Mouse (Mus musculus): ENCODE results near the gene Smim26. TPM values are rescaled to one million over a fixed set of nuclear protein-coding genes. Genes with fewer than 3 reads are reported as not detected.

Gene Smim26
- 59.5 and 68.0 TPM in 2 replicates for polyA plus RNA-seq (2015; fragmentation: Nextera tagmentation; extraction: Ambion mirVana)

DNA sequence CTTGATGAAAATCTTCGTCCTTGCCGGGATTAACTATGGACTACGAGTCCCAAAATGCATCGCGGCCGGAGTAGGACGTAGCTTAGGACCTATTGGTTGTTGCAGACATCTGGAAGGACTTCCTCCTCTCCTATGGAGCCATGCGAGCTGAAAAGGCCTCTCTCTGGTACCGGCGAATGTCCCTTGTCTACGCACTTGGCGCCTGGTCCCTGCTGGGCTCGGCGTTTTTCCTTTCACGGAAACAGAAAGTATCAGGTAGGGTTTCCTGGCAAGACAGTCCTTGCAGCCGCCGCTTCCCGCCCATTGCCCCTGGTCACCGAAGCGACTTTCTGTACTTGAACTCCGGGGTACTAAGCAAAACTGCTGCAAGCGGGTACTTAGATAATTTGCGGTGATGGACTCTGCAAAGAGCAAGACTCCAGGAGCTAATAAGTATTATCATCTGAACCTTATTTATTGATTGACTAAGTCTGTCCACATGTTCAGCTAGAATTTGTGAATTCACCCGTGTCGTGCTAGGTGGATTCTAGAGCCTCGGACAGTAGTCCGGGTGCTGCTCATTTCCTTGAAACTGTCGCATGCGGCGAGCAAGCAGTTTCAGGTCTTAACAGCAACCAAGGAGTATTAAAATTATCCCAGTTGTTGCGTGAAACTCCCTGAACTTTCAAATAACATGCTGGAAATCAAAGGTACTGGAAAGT, at the start of gene Smim26:
TSS of gene Smim26 (plus strand) at position 104 of the 701 bp plus-strand sequence.

DNA sequence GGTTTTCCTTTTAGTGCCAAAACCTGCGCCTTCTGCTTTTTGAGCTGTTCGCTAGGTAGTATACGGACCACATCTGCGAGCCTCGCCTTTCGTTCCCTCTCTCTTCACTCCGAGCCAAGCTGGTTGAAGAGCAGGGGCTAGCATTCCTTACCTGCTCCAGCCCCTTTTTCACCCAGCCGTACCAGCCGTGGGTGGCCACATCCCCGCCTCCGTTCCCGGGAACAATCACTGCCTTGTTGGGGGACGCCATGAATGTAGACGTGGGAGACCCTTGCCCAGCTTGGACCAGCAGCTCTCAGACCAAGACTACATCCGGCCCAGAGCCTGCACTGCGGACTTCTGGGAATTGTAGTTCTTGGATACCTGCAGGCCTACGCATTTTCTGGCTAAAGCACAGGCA, 43.3 kb upstream of the Smim26 start, which contains the start of gene Rbbp9:
TSS of gene Rbbp9 (minus strand) at position 341 of the 400 bp plus-strand sequence.

DNA sequence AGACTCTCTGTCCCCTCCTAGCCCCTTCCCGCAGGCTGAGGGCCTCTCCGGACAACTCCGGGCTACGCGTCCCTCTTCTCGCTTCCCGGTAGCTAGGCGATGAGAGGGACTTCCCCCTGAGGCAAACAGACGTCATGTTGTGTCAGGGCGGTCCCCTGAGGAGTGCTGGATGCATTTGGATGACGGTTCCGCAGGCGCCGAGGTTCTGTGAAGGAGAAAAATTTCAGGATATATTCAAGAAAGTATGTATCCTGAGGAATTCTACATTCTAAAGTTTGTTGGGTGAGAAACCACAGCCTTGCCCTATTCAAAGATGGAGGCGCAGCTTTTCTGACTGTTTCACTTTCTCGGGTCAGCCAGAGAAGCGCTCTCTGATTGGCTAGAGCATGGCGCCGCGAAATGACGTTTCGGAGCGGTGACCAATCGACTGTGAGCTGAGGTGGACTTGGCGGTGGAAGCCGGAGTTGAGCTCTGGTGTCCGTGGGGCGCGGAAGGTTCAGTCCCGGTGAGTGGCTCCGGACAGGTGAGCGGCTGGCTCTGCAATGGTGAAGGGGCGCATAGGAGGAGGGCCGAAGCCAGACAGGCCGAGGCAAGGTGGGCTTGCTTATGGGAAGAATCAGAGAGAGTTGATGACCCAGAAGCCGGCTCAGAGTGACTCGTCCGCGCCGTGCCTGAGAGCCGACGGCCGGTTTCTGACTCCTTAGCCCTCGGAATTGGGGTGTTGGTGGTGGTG, 37.9 kb upstream of the Smim26 start, which contains the start of gene Sec23b:
TSS of gene Sec23b (plus strand) at position 410 of the 733 bp plus-strand sequence.

DNA sequence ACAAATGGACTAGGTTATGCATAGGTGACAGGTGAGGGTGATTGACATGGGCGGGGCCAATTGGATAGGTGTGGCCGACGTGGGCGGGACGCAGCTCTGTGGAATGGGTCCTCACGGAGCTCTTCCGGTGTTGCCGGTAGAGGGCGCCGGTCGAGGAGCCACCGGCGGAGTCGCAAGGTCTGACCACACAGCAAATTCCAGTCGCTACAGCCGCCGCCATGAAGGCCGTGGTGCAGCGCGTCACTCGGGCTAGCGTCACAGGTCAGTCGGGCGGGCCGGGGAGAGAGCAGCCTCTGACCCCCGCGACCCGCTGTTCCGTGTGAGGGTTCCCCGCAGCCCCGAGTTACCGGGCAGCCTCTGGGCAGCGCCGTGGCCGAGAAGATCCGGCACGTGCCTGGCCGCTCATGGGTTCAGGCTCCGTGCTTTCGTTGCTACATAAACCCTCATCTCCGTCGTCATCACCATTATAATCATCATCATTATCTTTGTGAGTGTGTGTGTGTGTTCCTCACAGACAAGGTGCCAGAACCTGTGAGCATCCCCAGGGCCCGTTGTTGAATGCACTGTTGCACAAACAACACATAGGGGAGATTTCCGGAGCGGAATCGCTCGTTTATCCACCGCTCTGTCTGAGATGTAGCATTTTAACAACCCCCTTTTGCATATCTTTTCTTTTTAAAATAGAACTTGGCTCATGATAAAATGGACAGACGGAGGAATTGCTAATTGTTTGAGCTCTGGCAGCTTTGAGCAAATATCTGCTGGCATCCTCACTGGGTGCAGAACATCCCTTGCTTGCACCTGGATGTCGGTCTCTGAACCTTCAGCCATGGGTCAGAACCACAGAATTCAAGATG, 6.2 kb downstream of the Smim26 start, which contains the start of gene Dtd1:
TSS of gene Dtd1 (plus strand) at position 67 of the 857 bp plus-strand sequence.

Small RNA genes within 50 kb of the gene (microRNA-seq; reads per million reads assigned to microRNA genes)
- gene Gm24823: 0 reads per million in 2 experiments

Other genes starting within 250 kb of the Smim26 start
- 20.6 and 22.8 TPM in 2 replicates for gene Kat14, start 225.1 kb upstream of the Smim26 start, polyA plus RNA-seq (2015; fragmentation: Nextera tagmentation; extraction: Ambion mirVana)
- 3.9 and 4.4 TPM in 2 replicates for gene Pet117, start 225.1 kb upstream of the Smim26 start, polyA plus RNA-seq (2015; fragmentation: Nextera tagmentation; extraction: Ambion mirVana)
- 0.23 and 0.27 TPM in 2 replicates for gene Dzank1, start 66.6 kb upstream of the Smim26 start, polyA plus RNA-seq (2015; fragmentation: Nextera tagmentation; extraction: Ambion mirVana)
- 10.2 and 10.7 TPM in 2 replicates for gene Polr3f, start 66.3 kb upstream of the Smim26 start, polyA plus RNA-seq (2015; fragmentation: Nextera tagmentation; extraction: Ambion mirVana)
- gene Rbbp9, start 43.2 kb upstream of the Smim26 start, polyA plus RNA-seq (2015; fragmentation: Nextera tagmentation; extraction: Ambion mirVana): 18.5 and 20.9 TPM in 2 replicates
- 19.7 and 23.6 TPM in 2 replicates for gene Sec23b, start 37.8 kb upstream of the Smim26 start, polyA plus RNA-seq (2015; fragmentation: Nextera tagmentation; extraction: Ambion mirVana)
- gene Dtd1, start 5.8 kb downstream of the Smim26 start, polyA plus RNA-seq (2015; fragmentation: Nextera tagmentation; extraction: Ambion mirVana): 20.0 and 20.3 TPM in 2 replicates
- not detected in 2 replicates for gene Scp2d1, start 229.6 kb downstream of the Smim26 start, polyA plus RNA-seq (2015; fragmentation: Nextera tagmentation; extraction: Ambion mirVana)